Mouse (Mus musculus) MEL (cell line): ENCODE measurements around the gene Fam53b.

Experiments
- BHLHE40 ChIP-seq: IDR thresholded peaks from 2 replicates; pipeline ENCODE4 v1.6.1; 2012; ENCODE audit warnings: low read depth, mild to moderate bottlenecking, inconsistent platforms, low read length, improper control_type of control experiment, borderline replicate concordance
- CTCF ChIP-seq, 3 experiments: IDR thresholded peaks in 2 of 3; conservative IDR thresholded peaks in 1 of 3; 2 replicates each; pipeline ENCODE4 v1.5.1; 2011 to 2012; ENCODE audit warnings: low read length in 3 of 3, low read depth in 2 of 3, mild to moderate bottlenecking in 2 of 3, improper control_type of control experiment in 1 of 3, inconsistent platforms in 1 of 3, mixed read lengths in 1 of 3, moderate library complexity in 1 of 3; ENCODE audit not compliant: control insufficient read depth in 1 of 3, insufficient read depth in 1 of 3, poor library complexity in 1 of 3, severe bottlenecking in 1 of 3
- EP300 ChIP-seq, 2 experiments: IDR thresholded peaks; 2 replicates each; pipeline ENCODE4 v1.6.1; 2011; ENCODE audit warnings: improper control_type of control experiment in 2 of 2, low read length in 2 of 2, low read depth in 1 of 2, mild to moderate bottlenecking in 1 of 2
- ETS1 ChIP-seq: IDR thresholded peaks from 2 replicates; pipeline ENCODE4 v1.6.1; 2012; ENCODE audit warnings: low read depth, mild to moderate bottlenecking, inconsistent platforms, low read length, improper control_type of control experiment, moderate library complexity
- KAT2A ChIP-seq: conservative IDR thresholded peaks from 2 replicates; pipeline ENCODE4 v1.6.1; 2012; ENCODE audit warnings: low read depth, low read length, improper control_type of control experiment, inconsistent platforms
- MAX ChIP-seq: IDR thresholded peaks from 2 replicates; pipeline ENCODE4 v1.6.1; 2011; ENCODE audit warnings: low read length, improper control_type of control experiment
- MYC ChIP-seq: IDR thresholded peaks from 2 replicates; pipeline ENCODE4 v1.6.1; 2011; ENCODE audit warnings: low read depth, mild to moderate bottlenecking, low read length, improper control_type of control experiment, moderate library complexity
- POLR2A ChIP-seq, 2 experiments: IDR thresholded peaks; 2 replicates each; pipeline ENCODE4 v1.6.1; 2011 to 2012; ENCODE audit warnings: low read length in 2 of 2, mild to moderate bottlenecking in 2 of 2, control low read depth in 1 of 2, improper control_type of control experiment in 1 of 2, low read depth in 1 of 2, moderate library complexity in 1 of 2; ENCODE audit not compliant: control insufficient read depth in 1 of 2, insufficient read depth in 1 of 2, poor library complexity in 1 of 2
- SMC3 ChIP-seq: IDR thresholded peaks from 2 replicates; pipeline ENCODE4 v1.6.1; 2011; ENCODE audit warnings: low read depth, low read length, improper control_type of control experiment
- TCF12 ChIP-seq: IDR thresholded peaks from 2 replicates; pipeline ENCODE4 v1.6.1; 2014; ENCODE audit warnings: low read depth, mild to moderate bottlenecking, inconsistent platforms, low read length, improper control_type of control experiment, moderate library complexity
- ZKSCAN1 ChIP-seq: IDR thresholded peaks from 2 replicates; pipeline ENCODE4 v1.6.1; 2012; ENCODE audit warnings: low read depth, mild to moderate bottlenecking, inconsistent platforms, low read length, improper control_type of control experiment, moderate library complexity

DNA sequence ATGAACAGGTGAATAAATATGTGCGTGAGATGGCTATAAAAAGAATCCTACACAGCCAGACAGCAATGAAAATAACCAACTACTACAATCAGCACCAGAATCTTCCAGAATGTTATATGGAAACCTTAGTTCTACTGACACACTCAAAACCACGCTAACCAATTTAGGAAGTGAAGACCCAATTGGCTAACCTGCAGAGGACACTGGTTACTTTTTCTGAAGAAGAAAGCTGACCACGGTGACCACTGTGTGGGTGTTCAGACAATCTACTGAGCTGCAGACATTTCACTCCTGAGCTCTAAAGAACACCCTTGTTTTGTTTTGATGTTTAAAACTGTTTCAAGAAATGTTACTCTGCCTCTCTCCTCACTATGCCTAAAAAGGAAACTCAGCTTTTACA, 29.5 kb upstream of the Fam53b start:
- TF ChIP-seq CTCF (IDR thresholded peaks at IDR 0.05 in 2 of 3, conservative IDR thresholded peaks at IDR 0.05 in 1 of 3; ENCODE audit: control insufficient read depth in 1 of 3, insufficient read depth in 1 of 3, low read depth in 2 of 3, low read length in 3 of 3, poor library complexity in 1 of 3, severe bottlenecking in 1 of 3) (no peak), POLR2A (IDR thresholded peaks at IDR 0.05; ENCODE audit: control insufficient read depth in 1 of 2, insufficient read depth in 1 of 2, low read depth in 1 of 2, low read length in 2 of 2, poor library complexity in 1 of 2) (no peak), KAT2A (no peak), SMC3 (no peak), BHLHE40 (no peak), MAX (no peak), ETS1 (no peak), EP300 (IDR thresholded peaks at IDR 0.05; ENCODE audit: low read depth in 1 of 2, low read length in 2 of 2) (no peak), TCF12 (no peak), ZKSCAN1 (no peak), MYC (no peak)
